Mouse (Mus musculus): Measurements from ENCODE around the gene Tob2. TPM values are rescaled to one million over a fixed set of nuclear protein-coding genes. Genes with fewer than 3 reads are reported as not detected.

Tob2 gene
- polyA plus RNA-seq, 1 experiment, result 16.5 TPM

DNA sequence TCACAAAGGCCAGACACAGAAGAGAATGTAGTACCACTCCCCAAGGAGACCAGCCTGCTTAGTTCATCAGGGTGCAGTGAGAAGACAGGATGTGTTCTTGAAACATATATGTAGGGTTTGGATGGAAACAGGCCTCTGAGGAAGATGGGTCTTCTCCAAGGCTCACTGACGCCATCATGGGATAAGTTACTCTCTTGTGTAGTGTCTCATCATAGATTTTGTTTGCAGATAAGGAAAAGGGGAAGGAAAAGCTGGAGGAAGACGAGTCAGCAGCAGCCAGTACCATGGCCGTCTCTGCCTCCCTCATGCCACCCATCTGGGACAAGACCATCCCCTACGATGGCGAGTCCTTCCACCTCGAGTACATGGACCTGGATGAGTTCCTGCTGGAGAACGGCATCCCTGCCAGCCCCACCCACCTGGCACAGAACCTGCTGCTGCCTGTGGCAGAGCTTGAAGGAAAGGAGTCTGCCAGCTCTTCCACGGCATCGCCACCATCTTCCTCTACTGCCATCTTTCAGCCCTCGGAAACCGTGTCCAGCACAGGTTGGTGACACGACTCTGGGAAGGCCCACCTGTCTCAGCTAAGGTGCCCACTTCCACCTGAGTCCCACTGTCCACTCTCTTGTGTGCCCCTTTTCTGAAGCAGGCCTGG lies 43.8 kb downstream of the Tob2 start:
- no peak for DNase-seq (ENCODE audit: low read depth, low spot score)
- WGBS, result 72% methylated on average over 12 of the region's 12 CpGs

DNA sequence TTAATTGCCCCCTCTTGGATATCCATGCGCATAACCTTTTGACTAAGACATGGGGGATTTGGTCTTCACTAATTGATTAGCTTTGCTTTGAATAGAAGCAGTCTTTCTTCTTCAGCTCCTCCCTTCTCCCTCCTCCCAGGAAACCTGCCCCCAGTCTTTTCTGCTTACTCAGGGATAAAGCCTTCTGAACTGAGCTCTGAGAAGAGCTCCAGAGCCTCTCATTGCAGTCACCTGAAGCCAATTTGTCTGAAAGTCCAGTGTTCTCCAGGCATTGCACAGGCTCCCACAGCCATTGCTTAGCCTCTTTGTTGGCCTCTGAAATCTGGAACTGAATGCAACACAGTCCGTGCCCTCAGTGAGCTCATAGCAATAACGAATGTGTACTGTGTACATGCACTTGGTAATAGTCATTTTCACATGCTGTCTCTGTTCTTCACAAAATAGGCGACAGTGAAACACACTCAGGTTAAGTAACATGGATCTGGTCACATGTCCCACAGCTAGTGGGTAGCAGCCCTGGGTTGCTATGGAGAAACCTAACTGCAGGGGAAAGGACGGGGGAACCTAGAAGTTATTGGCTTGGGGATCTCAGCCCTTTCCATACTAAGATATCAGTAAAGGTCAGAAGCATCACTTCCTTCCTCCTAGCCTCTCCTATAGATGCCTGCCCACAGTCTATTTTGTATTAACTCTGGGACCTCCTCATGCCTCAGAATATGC lies 44.5 kb downstream of the Tob2 start:
- no peak for DNase-seq (ENCODE audit: low read depth, low spot score)
- WGBS, result 84% methylated on average over 5 of the region's 5 CpGs

DNA sequence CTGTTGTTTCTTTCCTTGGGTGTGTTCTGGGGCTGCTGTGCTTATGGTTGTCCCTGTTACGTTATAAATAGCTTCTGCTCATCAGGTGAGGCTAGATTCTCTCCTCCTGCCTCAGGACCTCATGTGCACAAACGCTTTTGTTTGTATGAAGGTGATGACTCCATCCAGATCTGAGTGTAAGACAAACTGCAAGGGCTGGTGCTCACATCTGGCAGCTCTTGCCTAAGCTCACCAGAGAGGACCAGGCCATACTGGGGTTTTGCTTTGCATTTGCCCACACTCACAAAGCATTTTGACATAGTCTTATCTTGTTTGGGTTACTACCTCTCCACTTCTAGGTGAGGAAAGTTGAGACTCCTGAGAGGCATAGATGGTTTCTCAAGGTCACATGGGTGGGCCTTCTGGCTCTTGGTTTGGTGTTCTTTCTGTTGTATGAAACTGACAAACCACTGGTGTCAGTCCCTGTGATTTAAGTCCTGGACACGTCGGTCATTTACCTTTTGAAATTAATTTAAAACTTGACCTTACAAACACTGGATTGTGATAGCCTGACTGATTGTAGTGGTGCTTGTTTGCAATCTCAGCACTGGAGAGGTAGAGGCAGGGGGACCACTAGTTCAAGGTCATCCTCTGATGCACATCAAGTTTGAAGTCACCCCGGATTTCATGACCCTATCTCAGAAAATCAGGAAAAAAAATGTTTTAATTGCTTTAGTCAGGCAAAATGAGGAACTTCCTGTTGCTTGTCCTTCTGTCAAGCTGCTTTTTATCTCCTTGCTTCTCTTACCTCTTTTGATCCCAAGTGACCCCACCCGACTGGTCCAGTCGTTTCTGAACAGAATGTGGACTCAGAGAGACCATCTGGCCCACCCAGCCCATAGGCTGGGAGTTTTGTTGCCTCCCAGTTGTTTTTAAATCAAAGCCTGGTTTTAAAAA lies 45.6 kb downstream of the Tob2 start:
- no peak for DNase-seq (ENCODE audit: low read depth, low spot score)
- WGBS, result 40% methylated on average over 7 of the region's 7 CpGs

DNA sequence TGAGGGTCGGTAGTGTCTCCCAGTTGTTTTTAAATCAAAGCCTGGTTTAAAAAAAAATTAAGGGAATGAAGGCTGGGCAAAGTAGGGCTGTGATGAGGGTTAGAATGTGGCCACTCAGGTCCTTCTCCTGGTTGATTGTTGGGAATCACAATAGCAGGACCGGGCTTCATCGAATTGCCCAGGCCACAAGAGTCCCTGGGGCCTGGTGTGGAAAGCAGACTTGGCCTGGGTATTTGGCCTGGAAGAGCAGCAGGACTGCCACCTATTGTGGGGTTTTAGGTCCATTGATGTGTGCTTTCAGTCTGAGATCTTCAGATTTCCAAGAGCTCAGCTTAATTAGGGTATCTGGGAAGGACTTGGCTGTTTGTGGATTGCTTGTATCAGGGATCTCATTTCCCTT lies 46.3 kb downstream of the Tob2 start:
- 31% methylated on average over 3 of the region's 3 CpGs for WGBS

DNA sequence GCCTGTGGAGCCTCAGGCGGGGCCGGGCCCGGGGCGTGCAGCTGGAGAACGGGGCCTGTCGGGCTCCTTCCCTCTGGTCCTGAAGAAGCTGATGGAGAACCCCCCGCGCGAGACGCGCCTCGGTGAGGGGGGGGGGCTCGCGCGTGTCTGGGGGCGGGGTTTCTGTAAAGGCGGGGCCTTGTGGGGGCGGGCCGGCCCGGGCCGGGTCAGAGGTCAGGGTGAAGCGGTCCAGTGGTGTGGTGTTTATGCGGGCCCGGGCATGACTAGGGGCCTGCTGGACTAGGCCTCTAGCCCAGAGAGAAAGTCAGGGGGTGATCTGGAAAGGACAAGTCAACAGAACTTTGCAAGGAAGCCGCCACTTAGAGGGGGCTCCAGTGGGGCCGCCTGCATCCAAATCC lies 47.0 kb downstream of the Tob2 start:
- DNase-seq (ENCODE audit: low read depth, low spot score), result no peak
- 2% methylated on average over 23 of the region's 26 CpGs for WGBS

More for the DNA sequence above, 46.3 kb downstream of the Tob2 start:
- no peak for DNase-seq (ENCODE audit: low read depth, low spot score)

DNA sequence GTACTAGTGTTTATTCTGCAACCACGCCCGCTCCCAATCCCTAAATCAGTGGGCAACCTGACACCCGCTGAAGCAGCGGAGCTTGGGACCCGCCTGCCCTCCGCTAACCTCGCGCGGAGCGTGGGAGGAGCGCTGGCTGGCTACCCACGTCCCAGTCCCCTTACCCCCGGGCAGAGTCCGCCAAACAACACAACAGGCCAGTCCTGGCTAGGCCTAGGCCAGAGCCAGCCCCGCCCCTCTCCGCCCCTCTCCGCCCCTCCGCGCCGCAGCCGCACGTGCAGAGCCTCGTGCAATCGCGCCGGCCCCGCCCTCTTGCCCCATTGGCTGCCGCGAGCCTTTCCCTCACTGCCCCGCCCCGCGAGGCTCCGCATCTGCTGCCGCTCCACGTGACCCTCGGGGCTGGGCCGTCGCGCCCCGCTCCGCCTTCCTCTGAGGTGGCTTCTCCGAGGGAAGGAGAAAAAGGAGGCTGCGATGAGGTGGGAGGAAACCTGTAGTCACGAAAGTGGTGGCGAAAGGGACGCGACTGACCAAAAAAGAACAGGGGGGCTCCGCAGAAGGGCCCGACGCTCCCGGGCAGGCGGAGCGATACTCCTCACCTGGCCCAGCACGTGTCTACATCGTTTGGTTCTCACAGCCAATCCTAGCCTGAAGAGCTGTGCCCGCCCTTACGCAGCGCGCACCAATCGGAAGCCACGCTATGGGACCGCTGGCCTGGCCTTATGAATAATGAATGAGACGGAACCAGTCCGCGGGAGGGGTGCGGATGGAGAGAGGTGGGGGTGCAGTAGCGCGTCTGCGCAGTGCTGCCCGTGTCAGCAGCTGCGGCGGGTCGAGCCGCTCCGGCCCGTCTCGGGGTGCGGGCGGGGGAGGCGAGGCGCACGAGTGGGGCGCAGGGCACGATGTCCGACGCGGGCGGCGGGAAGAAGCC lies 47.7 kb downstream of the Tob2 start:
- WGBS, result under 1% methylated on average over 89 of the region's 89 CpGs
- peak; percentile 89 for DNase-seq (ENCODE audit: low read depth, low spot score)

DNA sequence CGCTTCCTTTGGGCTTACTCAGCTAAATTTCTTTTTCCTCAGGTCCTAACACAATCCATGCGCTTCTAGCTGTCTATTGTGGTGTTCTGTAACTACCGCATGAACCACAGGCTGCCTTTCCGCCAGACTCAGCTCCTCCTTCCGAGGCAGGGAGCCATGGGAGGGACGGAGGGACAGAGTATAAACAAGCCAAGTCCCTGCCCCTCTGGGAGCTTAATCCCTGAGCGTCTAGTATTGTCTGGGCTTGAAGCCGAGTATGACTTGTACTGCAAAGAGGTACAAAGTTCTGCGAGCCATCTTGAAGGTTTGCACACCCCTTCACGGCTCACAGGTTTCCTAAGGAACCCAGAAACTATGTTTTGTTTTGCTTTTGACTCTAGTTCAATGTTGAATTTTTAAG lies 48.4 kb downstream of the Tob2 start:
- WGBS, result under 1% methylated on average over 10 of the region's 10 CpGs
- DNase-seq (ENCODE audit: low read depth, low spot score), result peak; percentile 86

DNA sequence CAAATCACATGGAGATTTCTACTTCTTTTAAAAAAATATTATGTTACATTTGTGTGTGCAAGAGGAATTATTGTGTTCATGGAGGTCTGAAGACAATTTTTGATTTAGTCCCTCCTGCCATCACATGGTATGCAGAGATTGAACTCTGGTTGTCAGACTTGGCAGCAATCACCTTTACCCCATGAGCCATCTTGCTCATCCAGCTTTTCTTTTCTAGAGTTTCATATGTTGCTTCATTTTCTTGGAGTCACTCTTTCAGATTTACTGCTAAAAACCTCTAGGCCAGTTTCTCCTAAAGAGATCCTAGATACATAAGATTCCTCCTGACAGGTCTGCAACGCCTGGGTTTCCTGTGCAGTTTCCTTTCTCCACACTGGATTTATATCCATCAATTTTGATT lies 49.0 kb downstream of the Tob2 start:
- WGBS, result 33% methylated on average over 1 of the region's 1 CpGs

DNA sequence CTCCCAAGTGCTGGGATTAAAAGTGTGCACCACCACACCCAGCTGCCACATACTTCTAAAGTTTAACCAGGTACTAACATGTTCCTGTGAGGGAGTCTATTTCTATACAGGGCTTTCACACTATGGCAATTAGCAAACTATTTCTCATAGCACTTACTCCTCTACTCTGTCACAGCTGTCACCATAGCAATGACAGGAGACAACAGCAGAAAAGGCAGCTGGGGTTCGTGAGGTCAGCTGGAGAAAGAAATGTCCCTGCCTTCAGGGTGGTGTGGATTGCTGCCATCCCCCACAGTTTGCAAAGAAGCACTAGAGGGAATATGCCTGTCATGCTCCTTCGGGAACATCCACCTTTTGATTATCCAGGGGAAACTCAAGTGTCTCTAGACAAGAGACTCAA lies 49.8 kb downstream of the Tob2 start:
- 76% methylated on average over 2 of the region's 2 CpGs for WGBS

More for the DNA sequence above, 49.0 kb downstream of the Tob2 start:
- DNase-seq (ENCODE audit: low read depth, low spot score), result no peak

DNA sequence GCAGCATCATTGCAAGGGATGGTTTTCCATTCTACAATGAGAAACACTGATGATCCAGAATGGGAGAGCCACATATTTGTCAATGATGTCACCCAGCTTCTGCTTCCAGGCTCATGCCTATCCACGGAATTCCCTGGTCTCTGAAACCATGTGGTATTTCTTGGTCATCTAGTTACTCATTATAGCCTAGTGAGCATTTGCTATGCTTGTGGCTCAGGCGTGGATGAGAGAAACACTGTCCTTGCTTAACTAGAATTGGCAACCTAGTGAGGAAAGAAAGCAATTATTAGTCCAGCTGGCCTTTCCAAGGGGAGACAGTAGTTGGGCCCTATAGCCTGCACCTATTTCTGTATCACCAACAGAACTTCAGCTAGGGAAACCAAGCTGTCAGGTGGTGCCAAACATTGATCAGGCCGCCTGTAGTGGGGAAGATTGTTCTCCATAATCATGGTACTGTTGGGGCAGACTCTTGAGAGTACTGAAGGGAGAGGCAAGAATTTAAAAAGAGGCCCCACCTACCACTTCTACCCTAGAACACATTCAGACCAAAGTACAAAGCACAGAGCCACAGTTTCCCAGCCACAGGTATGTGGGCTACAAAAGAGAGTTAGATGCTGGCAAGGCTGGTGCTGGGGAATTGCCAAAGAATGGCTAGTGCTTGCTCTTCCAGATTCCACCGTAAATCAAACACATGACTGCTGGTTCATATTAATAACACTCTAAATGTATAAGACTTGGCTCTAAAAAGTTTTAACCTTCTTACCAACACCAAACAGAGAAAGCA lies 51.8 kb downstream of the Tob2 start:
- 45% methylated on average over 4 of the region's 4 CpGs for WGBS
- DNase-seq (ENCODE audit: low read depth, low spot score), result no peak

More for the DNA sequence above, 49.8 kb downstream of the Tob2 start:
- no peak for DNase-seq (ENCODE audit: low read depth, low spot score)

DNA sequence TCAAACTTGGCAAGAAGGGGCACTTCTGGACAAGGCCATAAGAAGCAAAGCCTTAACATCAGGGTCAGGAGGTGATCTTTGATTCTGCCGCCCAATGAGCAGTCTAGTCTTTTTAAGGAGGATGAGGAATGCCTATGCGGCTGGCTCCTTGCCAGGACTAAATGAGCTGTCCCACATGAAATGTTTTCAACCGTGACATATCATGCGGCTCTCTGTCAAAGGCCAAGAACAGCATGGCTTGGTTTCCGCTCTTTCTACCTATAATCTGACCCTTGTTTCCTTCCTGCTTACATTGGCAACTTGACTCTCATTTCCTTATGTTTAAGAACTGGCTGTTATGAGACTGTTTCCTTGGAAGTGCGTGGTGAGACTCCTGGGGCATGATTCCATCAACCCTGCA lies 53.0 kb downstream of the Tob2 start:
- DNase-seq (ENCODE audit: low read depth, low spot score), result no peak
- WGBS, result 38% methylated on average over 6 of the region's 6 CpGs

DNA sequence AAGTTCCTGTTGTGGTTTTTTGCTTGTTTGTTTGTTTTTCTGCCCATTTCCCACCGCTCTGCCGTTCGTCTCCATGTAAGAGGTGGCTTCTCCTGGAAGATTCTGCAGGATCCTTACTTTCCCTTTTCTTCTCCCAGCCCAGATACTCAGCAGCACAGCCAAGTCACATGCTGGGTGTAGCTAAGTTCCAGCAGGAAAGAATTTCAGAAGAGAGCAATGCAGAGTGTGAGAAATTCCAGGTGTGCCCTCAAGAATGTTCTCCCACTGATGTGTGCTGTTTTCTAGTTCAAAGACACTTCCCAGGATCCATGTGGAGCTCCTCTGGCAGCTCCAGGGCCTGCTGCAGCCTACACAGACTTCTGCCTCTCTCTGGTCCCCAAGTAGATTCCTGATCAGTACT lies 53.7 kb downstream of the Tob2 start:
- 64% methylated on average over 3 of the region's 3 CpGs for WGBS

DNA sequence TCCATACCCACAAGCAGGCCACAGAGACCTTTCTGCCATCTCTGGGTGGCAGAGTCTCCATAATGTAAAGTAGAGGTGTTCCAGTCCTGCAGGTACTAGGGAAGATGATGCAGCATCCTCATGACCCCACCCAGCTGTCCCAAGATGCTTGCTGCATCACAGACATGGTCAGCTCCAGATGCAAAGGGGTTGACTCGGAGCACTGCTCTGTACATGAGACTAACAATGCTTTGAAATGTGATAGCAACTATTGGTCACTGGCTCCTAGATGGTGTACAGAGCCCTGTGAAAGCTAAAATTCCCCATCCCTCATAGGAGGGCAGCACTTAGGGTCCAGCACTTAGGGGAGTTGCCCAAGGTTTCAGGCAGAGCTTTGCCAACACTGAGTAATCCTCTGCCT lies 54.4 kb downstream of the Tob2 start:
- WGBS, result 73% methylated on average over 1 of the region's 1 CpGs
- DNase-seq (ENCODE audit: low read depth, low spot score), result no peak

More for the DNA sequence above, 53.7 kb downstream of the Tob2 start:
- no peak for DNase-seq (ENCODE audit: low read depth, low spot score)

DNA sequence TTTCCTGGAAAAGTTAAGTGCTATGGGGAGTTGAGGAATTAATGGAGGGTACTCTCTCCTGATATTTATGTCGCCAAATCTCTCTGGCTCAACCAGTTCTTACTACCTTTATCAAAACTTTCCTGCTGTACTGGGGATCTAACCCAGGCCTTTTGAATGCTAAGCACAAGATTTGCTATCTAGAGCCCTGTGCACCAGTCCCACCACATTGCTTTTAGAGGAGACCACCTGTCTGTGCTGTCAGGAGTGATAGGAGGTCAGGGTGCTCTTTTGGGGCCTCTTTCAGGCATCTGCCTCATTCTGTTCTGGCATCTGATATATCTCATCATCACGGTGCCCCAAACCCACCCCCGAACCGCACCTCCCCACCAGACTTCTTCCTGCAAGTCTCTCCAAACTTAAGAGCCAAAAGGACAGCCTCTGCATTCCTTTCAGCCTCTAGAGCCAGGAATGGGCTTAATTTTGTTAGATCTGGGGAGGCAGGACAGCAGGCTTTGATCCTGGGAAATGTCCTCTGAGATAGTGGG lies 55.1 kb downstream of the Tob2 start:
- no peak for DNase-seq (ENCODE audit: low read depth, low spot score)
- 58% methylated on average over 4 of the region's 4 CpGs for WGBS

DNA sequence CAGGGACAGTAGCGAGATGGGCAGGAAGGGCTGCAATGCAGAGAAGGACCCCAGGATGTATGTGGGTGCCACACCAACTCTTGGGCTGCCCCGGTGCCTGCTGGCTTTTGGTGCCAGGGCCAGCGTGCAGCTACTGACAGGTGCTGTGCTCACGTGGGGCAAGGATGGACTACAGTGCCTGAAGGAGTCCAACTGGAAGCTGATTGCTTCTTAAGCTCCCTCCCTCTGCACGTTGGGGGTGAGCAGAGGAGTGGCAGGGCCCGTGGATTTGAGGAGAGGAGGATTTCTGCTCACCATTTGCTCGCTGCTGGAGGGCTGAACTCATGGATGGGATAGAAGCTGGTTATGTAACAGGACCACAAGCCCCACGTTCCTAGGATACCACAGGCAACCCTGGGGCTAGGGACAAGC lies 55.6 kb downstream of the Tob2 start:
- 2% methylated on average over 8 of the region's 8 CpGs for WGBS
- DNase-seq (ENCODE audit: low read depth, low spot score), result no peak

DNA sequence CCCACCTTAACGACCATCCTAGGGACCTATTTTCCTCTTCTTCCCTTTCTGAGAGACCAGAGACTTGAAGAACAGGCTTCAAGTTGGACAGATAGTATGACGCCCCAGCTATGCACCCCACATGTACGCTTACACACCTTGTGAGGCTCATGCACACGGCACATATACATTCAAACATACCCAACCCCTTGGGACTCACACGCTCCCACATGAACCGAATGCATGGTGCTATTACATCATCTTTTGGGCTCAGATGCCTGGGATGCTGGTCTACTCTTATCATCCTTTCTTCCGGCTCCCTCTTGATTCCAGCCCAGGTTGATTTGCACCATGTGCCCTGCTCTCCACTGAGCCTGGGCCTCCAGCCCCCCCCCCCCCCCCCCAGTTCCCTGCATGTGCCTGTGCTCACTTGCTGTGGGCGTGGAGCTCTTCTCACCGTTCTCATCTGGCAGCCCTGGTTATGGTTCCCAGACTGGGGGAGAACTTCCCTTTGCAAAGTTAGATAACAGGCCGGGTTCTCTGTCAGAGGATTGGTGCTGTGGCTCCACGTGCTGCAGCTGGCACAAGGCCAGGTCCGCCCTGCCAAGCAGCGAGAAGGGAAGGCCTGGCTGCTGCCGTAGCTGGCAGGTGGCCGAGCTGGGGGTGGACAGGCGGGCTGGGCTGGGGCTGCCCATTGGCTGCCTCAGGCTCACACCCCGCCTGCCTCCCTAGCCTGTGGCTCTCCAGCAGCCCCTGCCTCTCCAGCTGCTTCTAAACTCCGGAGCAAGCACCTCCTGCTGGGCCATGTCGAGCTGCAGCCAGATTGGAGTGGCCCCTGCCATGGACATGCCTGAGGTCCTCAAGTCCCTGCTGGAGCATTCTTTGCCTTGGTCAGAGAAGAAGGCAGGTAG lies 56.4 kb downstream of the Tob2 start, which contains the start of gene Tef:
TSS of gene Tef (plus strand) at position 421 of the 890 bp plus-strand sequence.
- peak; percentile 87 for DNase-seq (ENCODE audit: low read depth, low spot score)
- WGBS, result 13% methylated on average over 19 of the region's 19 CpGs

DNA sequence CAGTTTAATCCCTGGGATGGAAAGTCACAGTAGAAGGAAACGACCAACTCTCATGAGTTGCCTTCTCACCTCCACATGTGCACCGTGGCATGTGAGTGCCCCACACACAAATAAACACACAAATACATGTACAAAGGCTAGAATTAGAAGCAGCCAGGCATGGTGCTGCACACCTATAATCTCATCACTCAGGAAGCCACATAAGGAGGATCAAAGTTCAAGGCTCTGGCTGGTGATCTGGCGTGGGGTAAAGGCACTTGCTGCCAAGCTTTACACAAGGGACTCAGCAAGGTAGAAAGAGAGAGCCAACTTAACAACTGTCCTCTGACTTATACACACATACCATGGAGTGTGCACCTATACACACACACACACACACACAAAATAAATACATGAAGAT lies 58.2 kb downstream of the Tob2 start:
- 28% methylated on average over 3 of the region's 3 CpGs for WGBS
- no peak for DNase-seq (ENCODE audit: low read depth, low spot score)
